Mouse (Mus musculus): ENCODE measurements around the gene Agtr1a. TPM values are rescaled to one million over a fixed set of nuclear protein-coding genes. Genes with fewer than 3 reads are reported as not detected.

Agtr1a gene
- polyA plus RNA-seq, 1 experiment from 2014 or later, result 2.5 TPM

DNA sequence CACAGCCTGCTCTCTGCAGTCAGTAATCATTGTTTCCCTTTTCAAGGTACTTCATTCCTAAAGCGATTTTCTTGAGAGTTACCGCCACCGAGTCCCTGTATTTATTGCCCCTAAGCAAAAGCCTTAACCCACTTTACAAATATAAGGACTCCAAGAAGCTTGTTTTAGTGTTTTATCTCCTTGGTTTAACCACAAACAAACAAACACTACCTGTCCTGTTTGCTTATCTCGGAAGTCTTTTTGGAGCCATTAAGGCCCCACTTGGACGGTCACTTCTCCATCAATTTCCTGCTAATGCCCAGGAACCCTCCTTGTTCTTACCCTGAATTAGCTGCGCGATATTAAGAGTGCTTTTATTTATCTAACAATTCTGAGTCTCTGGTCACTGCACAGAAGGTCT, 1.4 kb downstream of the Agtr1a start:
- 58% methylated on average over 7 of the region's 7 CpGs for WGBS
- DNase-seq (ENCODE audit: low spot score) (no peak), ATAC-seq (ENCODE audit: insufficient number of reproducible peaks, low FRiP score, low TSS enrichment, low read depth) (no peak)
- Histone ChIP-seq H3K4me2 (ENCODE audit: low read depth, severe bottlenecking) (no peak overlapping the region), H3K9ac (ENCODE audit: low read length) (no peak overlapping the region), H3K27ac (replicated peaks; ENCODE audit: low read depth, low read length) (no peak overlapping the region), H3K9me3 (ENCODE audit: control insufficient read depth, low read length) (no peaks in the 10 kb centered on the region), H3K4me3 (ENCODE audit: low read depth, low read length) (no peak overlapping the region), H3K36me3 (ENCODE audit: control insufficient read depth, insufficient read depth, low read length) (no peaks in the 10 kb centered on the region), H3K4me1 (ENCODE audit: control insufficient read depth, insufficient read depth, low read length) (no peaks in the 10 kb centered on the region), H3K27me3 (ENCODE audit: control insufficient read depth, insufficient read depth, low read length) (no peaks in the 10 kb centered on the region)

DNA sequence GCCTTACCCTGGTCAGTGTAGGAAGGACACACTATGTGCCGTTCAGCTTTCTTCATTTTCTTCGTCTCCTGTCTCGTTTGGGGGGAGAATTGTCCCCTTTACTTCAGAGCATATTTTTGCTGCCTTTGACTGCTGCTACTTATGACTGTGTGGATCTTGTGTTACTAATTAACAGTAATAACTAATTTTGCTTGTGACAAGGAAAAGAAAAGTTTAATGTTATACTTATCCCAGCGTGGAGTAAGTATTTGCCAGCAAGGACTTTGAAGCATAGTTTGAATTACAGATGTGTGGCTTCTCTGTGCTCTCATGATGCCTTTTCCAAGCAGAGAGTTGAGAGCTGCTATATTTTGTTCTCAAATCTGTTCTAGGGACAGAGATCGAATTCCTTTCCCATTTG, 2.3 kb downstream of the Agtr1a start:
- DNase-seq (ENCODE audit: low spot score) (no peak), ATAC-seq (ENCODE audit: insufficient number of reproducible peaks, low FRiP score, low TSS enrichment, low read depth) (no peak)
- Histone ChIP-seq H3K4me2 (ENCODE audit: low read depth, severe bottlenecking) (no peak overlapping the region), H3K4me3 (ENCODE audit: low read depth, low read length) (no peak overlapping the region), H3K9ac (ENCODE audit: low read length) (no peak overlapping the region), H3K27ac (replicated peaks; ENCODE audit: low read depth, low read length) (no peak overlapping the region), H3K36me3 (ENCODE audit: control insufficient read depth, insufficient read depth, low read length) (no peaks in the 10 kb centered on the region), H3K9me3 (ENCODE audit: control insufficient read depth, low read length) (no peaks in the 10 kb centered on the region), H3K27me3 (ENCODE audit: control insufficient read depth, insufficient read depth, low read length) (no peaks in the 10 kb centered on the region), H3K4me1 (ENCODE audit: control insufficient read depth, insufficient read depth, low read length) (no peaks in the 10 kb centered on the region)
- WGBS, result 81% methylated on average over 5 of the region's 5 CpGs

DNA sequence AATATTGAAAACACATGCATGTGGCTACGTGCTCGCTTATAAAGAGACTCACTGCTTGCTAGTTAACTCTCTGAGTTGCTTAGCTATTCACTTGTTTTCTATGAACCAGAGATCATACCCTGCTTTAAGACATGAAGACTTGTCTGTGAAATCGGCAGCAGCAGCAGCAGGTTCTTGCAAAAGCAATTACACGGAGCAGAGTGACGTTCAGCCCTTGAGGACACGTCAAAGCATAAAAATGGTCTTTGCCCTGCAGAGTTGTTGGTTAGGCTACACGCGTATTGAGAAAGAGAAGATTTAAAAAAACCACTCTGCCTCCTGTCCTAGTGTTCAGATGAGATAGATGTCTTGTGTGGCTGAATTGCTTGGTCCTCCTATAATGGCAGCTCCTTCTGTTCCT, 3.7 kb downstream of the Agtr1a start:
- Histone ChIP-seq H3K36me3 (ENCODE audit: control insufficient read depth, insufficient read depth, low read length) (no peaks in the 10 kb centered on the region), H3K9me3 (ENCODE audit: control insufficient read depth, low read length) (no peaks in the 10 kb centered on the region), H3K4me2 (ENCODE audit: low read depth, severe bottlenecking) (no peak overlapping the region), H3K9ac (ENCODE audit: low read length) (no peak overlapping the region), H3K27ac (replicated peaks; ENCODE audit: low read depth, low read length) (no peak overlapping the region), H3K27me3 (ENCODE audit: control insufficient read depth, insufficient read depth, low read length) (no peaks in the 10 kb centered on the region), H3K4me3 (ENCODE audit: low read depth, low read length) (no peak overlapping the region), H3K4me1 (ENCODE audit: control insufficient read depth, insufficient read depth, low read length) (no peaks in the 10 kb centered on the region)
- WGBS, result 63% methylated on average over 8 of the region's 8 CpGs
- ATAC-seq (ENCODE audit: insufficient number of reproducible peaks, low FRiP score, low TSS enrichment, low read depth) (no peak), DNase-seq (ENCODE audit: low spot score) (no peak)

DNA sequence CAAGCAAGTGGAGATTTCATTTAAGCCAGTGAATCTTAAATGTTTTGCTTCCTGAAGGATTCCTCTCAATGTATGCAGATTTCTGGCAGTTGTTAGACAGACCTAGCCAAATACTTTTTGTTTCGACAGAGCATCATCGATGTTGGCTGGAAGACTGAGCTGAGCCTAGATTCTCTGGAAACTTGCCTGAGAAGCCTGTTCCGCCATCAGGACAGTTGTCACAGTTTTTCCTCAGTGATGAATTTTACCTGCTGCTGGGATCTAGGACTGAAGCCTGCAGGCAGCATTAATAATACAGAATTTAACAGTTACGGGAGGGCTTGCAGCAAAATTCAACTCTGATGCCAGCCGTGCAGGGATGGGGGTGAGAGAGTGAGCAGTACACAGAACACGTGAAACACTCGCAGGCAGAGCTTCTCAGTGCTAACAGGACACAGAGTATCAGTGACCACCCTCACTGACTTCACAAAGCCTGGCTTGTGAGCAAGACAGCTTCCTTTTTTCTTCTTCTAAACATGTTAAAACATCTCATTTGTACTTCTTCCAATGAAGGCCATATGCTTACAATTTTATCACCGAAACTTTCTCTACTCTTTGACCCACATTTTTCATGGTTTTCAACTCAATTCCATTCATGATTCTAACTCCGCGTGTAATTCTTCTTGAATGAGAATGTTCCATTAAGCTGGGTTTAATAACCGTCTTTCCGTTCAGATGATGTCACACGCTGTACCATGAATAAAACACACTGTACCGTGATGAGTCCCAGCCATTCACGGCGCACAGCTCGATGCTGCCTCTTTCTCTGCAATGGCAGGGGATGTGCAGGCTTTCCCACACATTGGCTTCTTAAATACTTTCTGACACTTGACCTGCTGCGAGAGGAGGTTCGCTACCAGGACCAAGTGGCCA, 6.0 kb downstream of the Agtr1a start:
- Histone ChIP-seq H3K27me3 (ENCODE audit: control insufficient read depth, insufficient read depth, low read length) (no peaks in the 10 kb centered on the region), H3K4me2 (ENCODE audit: low read depth, severe bottlenecking) (no peak overlapping the region), H3K4me3 (ENCODE audit: low read depth, low read length) (no peak overlapping the region), H3K9me3 (ENCODE audit: control insufficient read depth, low read length) (no peaks in the 10 kb centered on the region), H3K9ac (ENCODE audit: low read length) (no peak overlapping the region), H3K36me3 (ENCODE audit: control insufficient read depth, insufficient read depth, low read length) (no peaks in the 10 kb centered on the region), H3K27ac (replicated peaks; ENCODE audit: low read depth, low read length) (no peak overlapping the region), H3K4me1 (ENCODE audit: control insufficient read depth, insufficient read depth, low read length) (no peaks in the 10 kb centered on the region)
- 90% methylated on average over 19 of the region's 19 CpGs for WGBS
- DNase-seq (ENCODE audit: low spot score) (no peak), ATAC-seq (ENCODE audit: insufficient number of reproducible peaks, low FRiP score, low TSS enrichment, low read depth) (no peak)

DNA sequence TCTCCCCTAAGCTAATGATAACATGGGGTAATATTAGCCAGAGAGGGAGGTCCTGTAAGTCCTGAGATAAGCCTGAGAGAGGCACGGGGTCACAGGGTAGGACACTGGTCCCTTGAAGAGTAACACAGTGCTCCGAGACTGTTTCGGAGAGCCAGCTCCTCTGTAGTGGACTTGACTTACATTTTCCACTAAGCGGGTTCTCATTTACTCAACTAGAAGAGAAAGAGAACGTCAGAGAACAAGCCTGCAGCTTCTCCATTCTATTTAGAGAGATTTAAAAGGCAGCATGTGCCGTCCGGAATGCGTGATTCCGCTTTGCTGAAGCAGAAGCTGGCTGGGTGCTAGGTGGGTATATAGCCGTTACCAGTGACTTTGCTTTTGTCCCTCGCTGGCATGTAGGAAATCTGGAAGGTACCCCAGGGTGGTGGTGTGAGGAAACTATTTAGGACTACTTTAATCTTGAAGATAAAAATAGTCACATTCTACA, 9.2 kb downstream of the Agtr1a start:
- no peak overlapping the region for H3K4me3 ChIP-seq (ENCODE audit: low read depth, low read length)
- no peak overlapping the region for H3K4me2 ChIP-seq (ENCODE audit: low read depth, severe bottlenecking)
- ATAC-seq (ENCODE audit: insufficient number of reproducible peaks, low FRiP score, low TSS enrichment, low read depth), result no peak
- H3K4me1 ChIP-seq (ENCODE audit: control insufficient read depth, insufficient read depth, low read length), result no peaks in the 10 kb centered on the region
- 88% methylated on average over 11 of the region's 11 CpGs for whole genome bisulfite sequencing
- H3K27ac ChIP-seq (replicated peaks; ENCODE audit: low read depth, low read length), result no peak overlapping the region
- DNase-seq (ENCODE audit: low spot score), result no peak
- no peaks in the 10 kb centered on the region for H3K36me3 ChIP-seq (ENCODE audit: control insufficient read depth, insufficient read depth, low read length)
- no peak overlapping the region for H3K9ac ChIP-seq (ENCODE audit: low read length)
- no peaks in the 10 kb centered on the region for H3K9me3 ChIP-seq (ENCODE audit: control insufficient read depth, low read length)
- H3K27me3 ChIP-seq (ENCODE audit: control insufficient read depth, insufficient read depth, low read length), result no peaks in the 10 kb centered on the region

DNA sequence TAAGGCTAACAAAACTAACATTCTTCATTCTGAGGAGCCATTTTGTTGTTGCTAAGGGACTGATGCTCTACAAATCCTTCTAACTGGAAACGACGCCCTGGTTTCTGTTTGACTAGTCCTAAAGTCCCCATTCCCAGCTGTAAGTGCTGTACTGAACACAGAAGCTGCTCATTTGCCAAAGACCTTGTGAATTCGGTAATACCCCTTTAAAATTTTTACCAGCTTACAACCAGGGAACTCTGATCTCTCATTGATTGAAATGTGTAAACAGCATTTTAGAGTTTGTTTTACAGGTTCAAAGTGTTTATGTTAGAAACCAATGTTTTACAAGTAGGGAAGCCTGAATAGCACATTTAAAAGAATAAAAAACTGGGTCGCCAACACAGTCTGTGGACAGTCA, 10.6 kb downstream of the Agtr1a start:
- WGBS, result 65% methylated on average over 4 of the region's 4 CpGs
- no peak overlapping the region for H3K4me2 ChIP-seq (ENCODE audit: low read depth, severe bottlenecking)
- H3K4me1 ChIP-seq (ENCODE audit: control insufficient read depth, insufficient read depth, low read length), result no peaks in the 10 kb centered on the region
- H3K36me3 ChIP-seq (ENCODE audit: control insufficient read depth, insufficient read depth, low read length), result no peaks in the 10 kb centered on the region
- H3K9me3 ChIP-seq (ENCODE audit: control insufficient read depth, low read length), result no peaks in the 10 kb centered on the region
- no peak overlapping the region for H3K9ac ChIP-seq (ENCODE audit: low read length)
- DNase-seq (ENCODE audit: low spot score) (no peak), ATAC-seq (ENCODE audit: insufficient number of reproducible peaks, low FRiP score, low TSS enrichment, low read depth) (no peak)
- no peak overlapping the region for H3K4me3 ChIP-seq (ENCODE audit: low read depth, low read length)
- H3K27ac ChIP-seq (replicated peaks; ENCODE audit: low read depth, low read length), result no peak overlapping the region
- H3K27me3 ChIP-seq (ENCODE audit: control insufficient read depth, insufficient read depth, low read length), result no peaks in the 10 kb centered on the region

DNA sequence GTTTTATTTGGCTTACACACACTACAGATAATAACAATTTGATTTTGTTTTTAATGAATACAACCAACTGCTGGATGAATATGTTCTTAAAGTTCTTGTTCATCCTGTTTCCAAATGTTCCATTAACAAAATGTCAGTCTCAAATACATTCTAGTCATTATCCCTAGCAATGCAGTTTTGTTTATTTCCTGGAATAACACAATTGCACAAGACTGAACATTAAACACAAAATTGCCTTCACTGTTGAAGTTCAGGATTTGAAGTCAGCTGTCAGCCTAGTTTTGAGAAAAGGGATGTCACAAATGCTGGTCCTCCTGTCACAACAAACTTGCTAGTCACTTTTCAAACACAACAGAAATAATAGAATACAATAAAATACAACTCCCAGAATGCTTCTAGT, 12.1 kb downstream of the Agtr1a start:
- ATAC-seq (ENCODE audit: insufficient number of reproducible peaks, low FRiP score, low TSS enrichment, low read depth) (no peak), DNase-seq (ENCODE audit: low spot score) (no peak)
- H3K4me1 ChIP-seq (ENCODE audit: control insufficient read depth, insufficient read depth, low read length), result no peaks in the 10 kb centered on the region
- H3K9me3 ChIP-seq (ENCODE audit: control insufficient read depth, low read length), result no peaks in the 10 kb centered on the region
- H3K27me3 ChIP-seq (ENCODE audit: control insufficient read depth, insufficient read depth, low read length), result no peaks in the 10 kb centered on the region
- H3K27ac ChIP-seq (replicated peaks; ENCODE audit: low read depth, low read length), result no peak overlapping the region
- no peak overlapping the region for H3K4me2 ChIP-seq (ENCODE audit: low read depth, severe bottlenecking)
- H3K9ac ChIP-seq (ENCODE audit: low read length), result no peak overlapping the region
- no peaks in the 10 kb centered on the region for H3K36me3 ChIP-seq (ENCODE audit: control insufficient read depth, insufficient read depth, low read length)
- no peak overlapping the region for H3K4me3 ChIP-seq (ENCODE audit: low read depth, low read length)

DNA sequence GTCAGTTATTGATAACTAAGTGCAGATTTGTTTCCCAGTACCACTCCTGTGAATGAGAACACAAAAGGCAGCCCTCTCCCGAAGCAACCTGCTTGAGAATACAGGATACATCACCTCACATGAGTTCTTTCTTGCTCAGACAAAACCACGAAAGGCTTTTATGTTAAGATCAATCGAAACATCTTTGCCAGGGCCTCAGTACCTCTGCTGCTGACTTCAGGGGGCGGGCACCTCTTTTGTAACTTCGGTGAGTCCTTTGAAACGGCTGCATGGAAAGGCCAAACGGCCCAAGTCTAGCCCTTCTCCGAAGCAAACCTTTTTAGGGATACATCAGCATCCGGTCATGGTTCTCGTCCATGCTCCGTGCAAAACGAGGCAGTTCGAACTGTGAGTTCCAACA, 15.7 kb downstream of the Agtr1a start:
- 76% methylated on average over 13 of the region's 13 CpGs for WGBS
- Histone ChIP-seq H3K36me3 (ENCODE audit: control insufficient read depth, insufficient read depth, low read length) (no peaks in the 10 kb centered on the region), H3K27ac (replicated peaks; ENCODE audit: low read depth, low read length) (no peak overlapping the region), H3K27me3 (ENCODE audit: control insufficient read depth, insufficient read depth, low read length) (no peaks in the 10 kb centered on the region), H3K4me1 (ENCODE audit: control insufficient read depth, insufficient read depth, low read length) (no peaks in the 10 kb centered on the region), H3K4me2 (ENCODE audit: low read depth, severe bottlenecking) (no peak overlapping the region), H3K9ac (ENCODE audit: low read length) (no peak overlapping the region), H3K9me3 (ENCODE audit: control insufficient read depth, low read length) (no peaks in the 10 kb centered on the region), H3K4me3 (ENCODE audit: low read depth, low read length) (no peak overlapping the region)
- DNase-seq (ENCODE audit: low spot score) (no peak), ATAC-seq (ENCODE audit: insufficient number of reproducible peaks, low FRiP score, low TSS enrichment, low read depth) (no peak)
